Mouse (Mus musculus) gastrocnemius, adult 2 months (tissue): Measurements from ENCODE around the gene Mark1. TPM values are rescaled to one million over a fixed set of nuclear protein-coding genes. Genes with fewer than 3 reads are reported as not detected.
A peak's percentile ranks its signal among the peaks of the same experiment; 100 is the strongest.

Experiments
- DNase-seq: peaks from one replicate; pipeline ENCODE4 v3.0.0; 2022
- H3K27ac ChIP-seq: fragments of 200-600 bp; 2 replicates; pipeline ENCODE4 v1.8.1; 2022; ENCODE audit warnings: mild to moderate bottlenecking
- H3K4me3 ChIP-seq: fragments of 200-600 bp; 2 replicates; pipeline ENCODE4 v1.8.1; 2022; ENCODE audit warnings: mild to moderate bottlenecking, moderate library complexity
- CTCF ChIP-seq: fragments of 200-600 bp; IDR thresholded peaks from 2 replicates; pipeline ENCODE4 v1.8.1; 2022; ENCODE audit warnings: antibody characterized with exemption, mild to moderate bottlenecking, moderate library complexity
- intact Hi-C: fragments of 180-260 bp; cut with DNase I; formaldehyde crosslinking; loops from one replicate; pipeline ENCODE4 v1.15.1; 2025
- total RNA-seq, 2 experiments: library from RNA; stranded (reverse); gene quantifications; 2 replicates each; pipeline ENCODE4 v1.2.3; 2021

The Mark1 gene
- total RNA-seq, 2 experiments from 2014 or later, result 2.4 to 2.8 TPM

- DNase-seq, result no peak
- TF ChIP-seq CTCF, result no peak
- Histone ChIP-seq H3K4me3 (peak overlapping the region; percentile 30), H3K27ac (peak overlapping the region; percentile 41; the same call in 1 of the 2 replicates)
- intact Hi-C loops, result no loop called here
Observed at GRCm38 (mm10) chr1:184873910-184874309, 125.5 kb downstream of the Mark1 start.

- intact Hi-C loops, result no loop called here
- no peak for TF ChIP-seq CTCF
- Histone ChIP-seq H3K4me3 (no peak overlapping the region; the same call in 1 of the 2 replicates), H3K27ac (peak overlapping the region; percentile 70)
- DNase-seq, result no peak
Observed at GRCm38 (mm10) chr1:184872069-184872819, 127.1 kb downstream of the Mark1 start.

GRCm38 (mm10) chr1:184871506-184871905 lies 127.9 kb downstream of the Mark1 start:
- peak overlapping the region; percentile 70 for H3K27ac ChIP-seq
- intact Hi-C loops, result no loop called here
- no peak overlapping the region for H3K4me3 ChIP-seq
- peak; percentile 33 for DNase-seq
- no peak for TF ChIP-seq CTCF

GRCm38 (mm10) chr1:184870646-184871385 lies 128.6 kb downstream of the Mark1 start:
- TF ChIP-seq CTCF, result no peak
- no peak for DNase-seq
- intact Hi-C loops, result no loop called here
- peak overlapping the region; percentile 70 for H3K27ac ChIP-seq
- no peak overlapping the region for H3K4me3 ChIP-seq

GRCm38 (mm10) chr1:184869939-184870565 lies 129.3 kb downstream of the Mark1 start:
- intact Hi-C loops, result no loop called here
- DNase-seq, result peak; percentile 53

GRCm38 (mm10) chr1:184867640-184868120 lies 131.7 kb downstream of the Mark1 start:
- no peak for DNase-seq
- H3K4me3 ChIP-seq, result no peak overlapping the region
- intact Hi-C loops, result no loop called here
- TF ChIP-seq CTCF, result no peak
- H3K27ac ChIP-seq, result no peak overlapping the region; the same call in 1 of the 2 replicates

More at GRCm38 (mm10) chr1:184869939-184870565, 129.3 kb downstream of the Mark1 start:
- no peak overlapping the region for H3K4me3 ChIP-seq
- peak overlapping the region; percentile 69 for H3K27ac ChIP-seq
- no peak for TF ChIP-seq CTCF

GRCm38 (mm10) chr1:184864381-184864801 lies 135.0 kb downstream of the Mark1 start:
- DNase-seq, result peak; percentile 44
- H3K27ac ChIP-seq, result peak overlapping the region; percentile 83

GRCm38 (mm10) chr1:184862636-184863035 lies 136.7 kb downstream of the Mark1 start:
- no peak for DNase-seq
- Histone ChIP-seq H3K4me3 (no peak overlapping the region), H3K27ac (peak overlapping the region; percentile 83)
- intact Hi-C loops, result no loop called here
- TF ChIP-seq CTCF, result no peak

More at GRCm38 (mm10) chr1:184864381-184864801, 135.0 kb downstream of the Mark1 start:
- no peak for TF ChIP-seq CTCF
- intact Hi-C loops, result no loop called here
- no peak overlapping the region for H3K4me3 ChIP-seq

- intact Hi-C loops, result no loop called here
- H3K4me3 ChIP-seq, result no peak overlapping the region
- DNase-seq, result no peak
- H3K27ac ChIP-seq, result no peak overlapping the region
- TF ChIP-seq CTCF, result no peak
Observed at GRCm38 (mm10) chr1:184861551-184861950, 137.8 kb downstream of the Mark1 start.

GRCm38 (mm10) chr1:184860276-184860675 lies 139.1 kb downstream of the Mark1 start:
- intact Hi-C loops, result no loop called here
- no peak for DNase-seq
- no peak for TF ChIP-seq CTCF
- Histone ChIP-seq H3K27ac (peak overlapping the region; percentile 62), H3K4me3 (no peak overlapping the region)

GRCm38 (mm10) chr1:184858253-184858652 lies 141.1 kb downstream of the Mark1 start:
- no peak overlapping the region for H3K4me3 ChIP-seq
- no peak for DNase-seq
- no peak overlapping the region for H3K27ac ChIP-seq
- no peak for TF ChIP-seq CTCF
- intact Hi-C loops, result no loop called here

- Histone ChIP-seq H3K4me3 (no peak overlapping the region), H3K27ac (no peak overlapping the region)
- no peak for DNase-seq
- TF ChIP-seq CTCF, result no peak
- intact Hi-C loops, result no loop called here
Observed at GRCm38 (mm10) chr1:184857216-184857615, 142.2 kb downstream of the Mark1 start.
